Mouse (Mus musculus) intestine, embryonic 16.5 days (tissue): ENCODE measurements at regions not wholly inside any gene's neighbourhood (a gene's known extent, or its start where the extent isn't known, plus 50 kb on each side); places are given as distances from the start of the nearest gene placed in this dataset.

Experiments
- ATAC-seq: fragments of 200-750 bp; cut with Nextera tagmentation; 2 replicates; pipeline ENCODE4 v1.8.0; 2017; ENCODE audit warnings: moderate TSS enrichment, moderate library complexity
- H3K27ac ChIP-seq: fragments of 300-500 bp; sonication (generic); 2 replicates; pipeline ENCODE4 v1.5.1; 2014; ENCODE audit warnings: mild to moderate bottlenecking, low read length
- H3K27me3 ChIP-seq: fragments of 300-500 bp; sonication (generic); replicated peaks from 2 replicates; pipeline ENCODE4 v1.6.1; 2014; ENCODE audit warnings: low read length, control low read depth, mixed read lengths; ENCODE audit not compliant: control insufficient read depth, insufficient read depth
- H3K36me3 ChIP-seq: fragments of 300-500 bp; sonication (generic); 2 replicates; pipeline ENCODE4 v1.6.1; 2014; ENCODE audit warnings: low read length, control low read depth; ENCODE audit not compliant: control insufficient read depth, insufficient read depth
- H3K4me1 ChIP-seq: fragments of 300-500 bp; sonication (generic); 2 replicates; pipeline ENCODE4 v1.6.1; 2014; ENCODE audit warnings: low read length, control low read depth, mixed read lengths; ENCODE audit not compliant: control insufficient read depth, insufficient read depth
- H3K4me2 ChIP-seq: fragments of 300-500 bp; sonication (generic); 2 replicates; pipeline ENCODE4 v1.6.1; 2014; ENCODE audit warnings: low read depth, low read length, control low read depth
- H3K4me3 ChIP-seq: fragments of 300-500 bp; sonication (generic); 2 replicates; pipeline ENCODE4 v1.5.1; 2014; ENCODE audit warnings: mild to moderate bottlenecking, low read length
- H3K9ac ChIP-seq: fragments of 300-500 bp; sonication (generic); 2 replicates; pipeline ENCODE4 v1.6.1; 2014; ENCODE audit warnings: low read depth, low read length
- H3K9me3 ChIP-seq: fragments of 300-500 bp; sonication (generic); 2 replicates; pipeline ENCODE4 v1.6.1; 2016; ENCODE audit warnings: low read length, control low read depth; ENCODE audit not compliant: control insufficient read depth
- WGBS: fragments of 180-500 bp; shearing (Covaris S2); extraction: QIAGEN DNeasy Blood & Tissue Kit; methylation state at CpG from one replicate; pipeline ENCODE4 v1.1.7; 2014; 5-methylcytosine and 5-hydroxymethylcytosine counted together

DNA sequence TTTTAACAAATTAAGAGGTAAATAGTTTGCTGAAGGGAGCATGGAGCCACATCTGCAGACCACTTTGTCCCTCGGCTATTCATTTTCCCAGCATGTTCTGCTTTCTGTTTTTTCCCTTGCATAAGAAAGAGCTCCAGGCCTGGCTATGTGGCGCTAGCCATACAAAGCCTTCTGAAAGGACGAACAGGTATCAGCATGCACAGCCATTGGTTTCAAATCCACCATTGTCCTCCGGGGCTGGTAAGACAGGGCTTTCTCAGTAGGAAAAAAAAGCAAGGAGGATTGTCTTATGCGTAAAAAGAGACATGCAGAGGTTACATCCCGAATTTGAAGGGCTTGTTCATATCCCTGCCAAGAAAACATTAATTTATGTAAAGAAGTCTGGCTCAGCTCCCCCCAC, 464.8 kb upstream of the Mki67 start:
- ATAC-seq, result no peak
- no peak overlapping the region for H3K4me2 ChIP-seq
- 0 out of 2 replicates have a peak, but pooled peaks cover 3% of the 10 kb centered on the region for H3K9me3 ChIP-seq
- no peaks in the 10 kb centered on the region for H3K36me3 ChIP-seq
- no peak overlapping the region for H3K4me3 ChIP-seq
- peaks cover 10% of the 10 kb centered on the region for H3K4me1 ChIP-seq
- H3K9ac ChIP-seq, result no peak overlapping the region
- 61% methylated on average over 6 of the region's 6 CpGs for WGBS
- H3K27me3 ChIP-seq, result no peaks in the 10 kb centered on the region
- H3K27ac ChIP-seq, result no peak overlapping the region

DNA sequence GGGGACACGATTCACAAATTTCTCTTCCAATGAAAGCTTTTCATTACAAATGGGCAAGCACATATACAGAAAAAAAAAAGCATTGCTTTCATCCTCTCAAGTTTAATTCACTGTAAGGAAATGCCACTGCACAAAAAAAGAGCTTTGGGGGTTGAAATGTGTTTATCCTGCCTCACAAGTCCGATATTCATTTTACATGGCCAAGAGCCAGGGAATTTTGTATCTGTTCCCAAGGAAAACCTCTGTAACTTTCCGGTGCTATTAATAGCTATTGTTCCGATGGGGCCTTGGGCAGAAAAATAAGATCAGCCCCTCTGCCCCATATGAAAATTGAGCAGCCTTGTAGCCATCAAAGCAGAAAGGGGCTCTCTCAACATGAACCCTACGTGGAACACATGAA, 465.9 kb upstream of the Mki67 start:
- Histone ChIP-seq H3K27ac (no peak overlapping the region), H3K36me3 (no peaks in the 10 kb centered on the region), H3K4me3 (no peak overlapping the region), H3K9me3 (0 out of 2 replicates have a peak, but pooled peaks cover 3% of the 10 kb centered on the region), H3K4me1 (peaks cover 10% of the 10 kb centered on the region), H3K4me2 (no peak overlapping the region), H3K27me3 (no peaks in the 10 kb centered on the region), H3K9ac (no peak overlapping the region)
- ATAC-seq, result no peak
- WGBS, result 52% methylated on average over 5 of the region's 5 CpGs

DNA sequence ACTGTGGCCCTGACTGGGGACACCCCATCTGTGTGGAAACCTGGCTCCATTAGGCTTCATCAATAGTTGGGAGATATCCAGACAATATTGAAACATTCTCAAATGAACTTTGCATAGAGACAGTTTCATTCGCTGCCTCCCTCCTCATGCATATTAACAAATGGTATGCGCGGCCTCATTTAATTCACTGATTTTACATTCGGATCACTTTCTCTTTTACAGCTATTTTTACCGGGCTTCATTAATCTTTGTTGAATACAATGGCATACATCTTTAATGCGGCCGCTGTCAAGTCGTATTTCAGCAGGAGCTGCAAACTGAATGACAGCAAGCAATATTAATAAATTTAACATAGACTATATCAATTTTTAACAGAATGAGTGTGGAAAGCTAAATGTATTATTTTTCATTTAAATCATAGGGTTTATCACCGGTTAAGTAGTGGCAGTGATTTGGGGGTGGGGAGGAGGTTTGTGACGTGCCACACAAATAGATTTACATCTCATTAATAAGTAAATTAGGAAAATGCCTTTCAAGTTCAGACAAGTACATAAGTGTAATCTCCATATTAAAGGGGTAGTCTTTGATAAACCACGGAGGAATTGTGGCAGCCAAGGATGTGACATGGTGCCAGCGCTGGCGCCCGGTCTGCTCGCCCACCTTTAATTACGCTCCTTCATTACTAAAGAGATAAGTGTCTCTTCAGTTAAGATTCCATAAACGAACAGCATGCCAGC, 480.4 kb upstream of the Mki67 start:
- H3K27me3 ChIP-seq, result no peaks in the 10 kb centered on the region
- WGBS, result 86% methylated on average over 17 of the region's 17 CpGs
- no peak overlapping the region for H3K9ac ChIP-seq
- no peaks in the 10 kb centered on the region for H3K36me3 ChIP-seq
- H3K4me2 ChIP-seq, result no peak overlapping the region
- H3K4me1 ChIP-seq, result no peaks in the 10 kb centered on the region
- no peak for ATAC-seq
- no peaks in the 10 kb centered on the region for H3K9me3 ChIP-seq
- H3K27ac ChIP-seq, result no peak overlapping the region
- H3K4me3 ChIP-seq, result no peak overlapping the region

DNA sequence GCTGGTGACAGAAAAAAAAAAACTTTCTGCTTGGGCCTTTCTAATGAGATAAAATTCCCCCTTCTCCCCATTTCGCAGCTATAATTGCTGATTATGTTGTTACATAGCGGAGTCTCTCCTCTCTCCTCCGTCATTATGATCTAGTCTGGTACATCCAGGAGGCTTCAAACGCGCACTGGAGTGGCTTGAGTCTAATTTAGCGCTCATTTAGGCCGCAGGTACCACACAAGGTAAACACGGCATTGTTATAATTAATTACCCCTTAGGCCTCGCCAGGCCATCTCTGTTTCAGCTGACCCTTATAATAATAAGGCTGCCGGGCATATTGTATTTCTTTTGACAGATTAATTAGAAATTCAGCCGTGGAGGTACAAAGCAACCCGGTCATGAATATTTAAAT, 492.7 kb upstream of the Mki67 start:
- ATAC-seq, result no peak
- Histone ChIP-seq H3K36me3 (no peaks in the 10 kb centered on the region), H3K9ac (no peak overlapping the region), H3K4me1 (no peaks in the 10 kb centered on the region), H3K27me3 (no peaks in the 10 kb centered on the region), H3K4me3 (no peak overlapping the region), H3K27ac (no peak overlapping the region), H3K9me3 (no peaks in the 10 kb centered on the region), H3K4me2 (no peak overlapping the region)
- 82% methylated on average over 12 of the region's 12 CpGs for WGBS

DNA sequence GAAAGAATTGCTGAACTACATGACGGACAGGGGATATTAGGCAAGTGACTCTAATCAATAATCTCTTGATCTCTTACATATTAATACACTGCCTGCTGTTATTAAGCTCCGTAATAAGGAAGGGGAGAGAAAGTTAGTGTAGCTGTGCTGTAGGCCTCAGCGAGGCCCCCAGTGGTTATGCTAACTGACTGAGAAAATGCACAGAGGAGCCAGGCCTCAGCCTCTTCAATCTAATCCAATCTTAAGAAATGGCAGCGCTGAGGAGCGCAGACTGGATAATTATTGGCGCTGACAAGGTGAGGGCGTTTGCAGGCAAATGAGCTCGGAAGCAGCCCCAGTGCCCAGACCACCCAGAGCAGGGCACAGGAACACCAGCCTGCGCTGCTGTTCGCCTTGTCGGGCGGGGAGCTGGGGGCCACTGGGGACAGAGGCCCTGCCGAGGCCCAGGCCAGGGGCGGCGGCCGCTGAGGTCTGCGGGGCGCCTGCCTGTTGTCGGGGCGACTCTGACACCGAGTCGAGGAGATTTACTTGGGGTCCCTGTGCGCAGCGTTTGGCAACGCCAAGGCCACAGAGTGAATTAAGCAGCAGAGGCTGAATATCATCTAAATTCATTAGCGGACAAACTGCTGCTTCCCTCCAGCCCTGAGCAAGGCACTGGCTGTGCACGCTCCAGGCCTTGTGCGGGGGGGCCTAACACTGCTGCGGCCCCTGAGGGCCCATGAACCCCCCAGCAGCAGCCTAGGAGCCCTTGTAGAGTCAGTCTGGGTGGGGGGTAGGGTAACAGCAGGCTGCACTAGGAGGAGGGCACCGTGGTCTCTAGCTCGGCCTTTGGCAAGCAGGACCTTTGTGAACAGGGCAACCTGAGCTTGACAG, 493.4 kb upstream of the Mki67 start:
- no peaks in the 10 kb centered on the region for H3K4me1 ChIP-seq
- H3K36me3 ChIP-seq, result no peaks in the 10 kb centered on the region
- no peaks in the 10 kb centered on the region for H3K9me3 ChIP-seq
- no peak overlapping the region for H3K27ac ChIP-seq
- H3K27me3 ChIP-seq, result no peaks in the 10 kb centered on the region
- H3K4me3 ChIP-seq, result no peak overlapping the region
- WGBS, result 47% methylated on average over 31 of the region's 31 CpGs
- H3K9ac ChIP-seq, result peak overlapping the region; percentile 21; the same call in 1 of the 2 replicates
- 0 out of 2 replicates have a peak, but pooled peaks have one; percentile 33 for ATAC-seq
- no peak overlapping the region for H3K4me2 ChIP-seq

DNA sequence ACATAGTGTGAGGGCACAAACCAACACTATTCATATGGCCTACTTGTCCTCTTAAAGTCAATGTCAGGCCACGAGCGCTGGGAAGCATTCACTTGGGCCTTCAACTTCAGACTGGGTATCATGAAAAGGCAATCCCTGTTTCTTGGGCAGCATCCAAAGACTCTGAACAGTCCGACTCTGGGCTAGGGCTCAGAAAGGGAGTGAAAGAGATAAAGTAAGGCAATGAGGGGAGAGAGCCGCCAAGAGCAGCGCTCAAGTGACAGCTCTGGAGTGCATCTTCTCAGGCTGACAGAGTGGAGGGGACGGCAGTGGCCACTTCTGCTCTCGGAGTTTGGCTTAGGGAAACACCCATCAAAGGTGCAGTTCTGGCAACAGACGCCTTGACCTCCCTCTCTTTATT, 496.3 kb upstream of the Mki67 start:
- no peak overlapping the region for H3K4me3 ChIP-seq
- no peaks in the 10 kb centered on the region for H3K4me1 ChIP-seq
- no peak overlapping the region for H3K4me2 ChIP-seq
- ATAC-seq, result no peak
- no peaks in the 10 kb centered on the region for H3K9me3 ChIP-seq
- no peaks in the 10 kb centered on the region for H3K27me3 ChIP-seq
- 48% methylated on average over 8 of the region's 8 CpGs for WGBS
- no peak overlapping the region for H3K9ac ChIP-seq
- no peak overlapping the region for H3K27ac ChIP-seq
- H3K36me3 ChIP-seq, result no peaks in the 10 kb centered on the region

DNA sequence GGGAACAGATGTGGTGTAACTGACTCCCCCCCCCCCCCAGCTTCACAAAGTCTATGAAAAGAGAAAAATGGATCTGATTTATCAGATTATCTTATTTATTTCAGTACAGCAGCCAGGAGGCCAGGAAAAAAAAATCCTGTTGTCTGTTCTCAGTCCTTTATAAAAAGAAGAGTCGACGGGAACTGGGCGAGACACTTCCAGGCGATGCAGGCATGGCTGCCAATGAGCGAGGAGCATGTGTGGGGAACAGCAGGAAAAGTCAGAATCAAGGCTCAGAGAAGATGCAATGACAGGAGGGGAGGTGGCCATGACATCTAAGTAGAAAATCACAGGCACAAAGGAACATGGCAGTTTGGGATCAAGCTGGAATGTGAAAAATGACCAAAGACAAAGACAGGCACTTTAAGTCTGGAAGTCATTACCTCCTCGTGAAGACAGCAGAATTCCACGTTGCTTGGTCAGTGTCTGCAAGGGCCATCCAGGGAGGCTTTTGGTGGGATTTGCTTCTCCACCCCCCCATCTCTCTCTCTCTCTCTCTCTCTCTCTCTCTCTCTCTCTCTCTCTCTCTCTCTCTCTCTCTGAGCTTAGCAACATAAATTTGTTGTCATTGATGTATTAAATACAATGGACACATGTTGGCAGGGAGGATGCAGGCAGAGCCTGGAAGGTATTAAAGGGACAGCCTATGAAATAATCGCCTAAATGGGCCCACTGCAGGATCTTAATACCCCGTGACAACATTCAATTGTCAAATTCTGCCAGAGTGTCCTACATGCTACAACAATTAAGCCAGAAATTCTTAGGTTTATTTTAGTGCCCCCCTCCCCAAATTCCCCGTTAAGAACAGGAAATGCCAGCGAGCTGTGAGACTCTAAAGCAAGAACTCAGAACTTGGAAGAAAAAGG, 497.1 kb upstream of the Mki67 start:
- H3K9me3 ChIP-seq, result no peaks in the 10 kb centered on the region
- H3K4me1 ChIP-seq, result no peaks in the 10 kb centered on the region
- H3K9ac ChIP-seq, result no peak overlapping the region
- whole genome bisulfite sequencing, result 54% methylated on average over 11 of the region's 11 CpGs
- no peaks in the 10 kb centered on the region for H3K36me3 ChIP-seq
- no peak overlapping the region for H3K4me2 ChIP-seq
- no peak overlapping the region for H3K27ac ChIP-seq
- H3K27me3 ChIP-seq, result no peaks in the 10 kb centered on the region
- no peak overlapping the region for H3K4me3 ChIP-seq
- ATAC-seq, result no peak

DNA sequence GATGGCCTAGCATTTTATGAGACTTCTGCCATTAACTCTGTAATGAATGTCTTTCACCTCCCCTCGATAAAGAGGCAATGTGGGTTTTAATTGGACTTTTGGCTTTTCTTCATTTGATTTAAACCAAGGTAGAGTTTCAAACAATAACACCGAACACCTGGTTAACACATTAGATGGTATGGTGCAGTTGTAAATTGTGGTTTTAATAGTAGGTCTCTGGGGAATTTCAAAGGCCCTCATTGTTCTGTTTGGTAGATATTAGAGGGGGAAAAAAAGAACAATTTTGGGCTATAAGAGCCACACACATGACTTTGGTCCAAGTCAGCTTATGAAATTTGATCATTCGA, 497.8 kb upstream of the Mki67 start:
- Histone ChIP-seq H3K36me3 (no peaks in the 10 kb centered on the region), H3K4me2 (no peak overlapping the region), H3K27me3 (no peaks in the 10 kb centered on the region), H3K4me3 (no peak overlapping the region), H3K9ac (no peak overlapping the region), H3K4me1 (no peaks in the 10 kb centered on the region), H3K27ac (no peak overlapping the region), H3K9me3 (no peaks in the 10 kb centered on the region)
- 73% methylated on average over 3 of the region's 3 CpGs for WGBS
- no peak for ATAC-seq

DNA sequence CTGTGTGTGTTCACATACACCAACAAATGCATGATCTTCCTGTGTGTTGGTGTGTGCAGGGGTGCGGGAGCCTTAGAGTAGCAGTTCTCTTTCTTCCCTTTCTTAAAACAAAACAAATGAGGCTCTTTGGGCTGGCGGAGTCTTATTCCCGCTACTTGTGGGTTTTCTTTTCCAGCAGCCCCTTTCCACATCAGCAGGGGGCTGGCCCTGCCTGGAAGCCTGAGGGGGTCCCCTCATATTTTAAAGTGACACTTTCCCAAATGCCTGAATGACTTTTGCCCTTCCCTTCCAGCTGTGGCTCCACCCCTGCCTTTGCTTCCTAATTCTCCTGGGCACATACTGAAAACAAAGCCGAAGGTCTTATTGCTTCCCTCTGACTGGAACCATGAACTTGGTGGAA, 498.3 kb upstream of the Mki67 start:
- Histone ChIP-seq H3K4me1 (no peaks in the 10 kb centered on the region), H3K9ac (no peak overlapping the region), H3K27ac (no peak overlapping the region), H3K4me2 (no peak overlapping the region), H3K36me3 (no peaks in the 10 kb centered on the region), H3K9me3 (no peaks in the 10 kb centered on the region), H3K27me3 (no peaks in the 10 kb centered on the region), H3K4me3 (no peak overlapping the region)
- WGBS, result 79% methylated on average over 4 of the region's 4 CpGs
- no peak for ATAC-seq
